Mouse (Mus musculus) embryonic facial prominence, embryonic 13.5 days (tissue): ENCODE data around the gene Psmb5. TPM values are rescaled to one million over a fixed set of nuclear protein-coding genes. Genes with fewer than 3 reads are reported as not detected.

Experiments
- ATAC-seq: fragments of 200-750 bp; cut with Nextera tagmentation; 2 replicates; pipeline ENCODE4 v1.8.0; 2017; ENCODE audit warnings: low read depth; ENCODE audit not compliant: insufficient number of reproducible peaks, insufficient read depth, low FRiP score, low TSS enrichment
- H3K27ac ChIP-seq: fragments of 300-500 bp; sonication (generic); 2 replicates; pipeline ENCODE4 v1.5.1; 2015; ENCODE audit warnings: moderate library complexity, mild to moderate bottlenecking, inconsistent platforms
- H3K27me3 ChIP-seq: fragments of 300-500 bp; sonication (generic); 2 replicates; pipeline ENCODE4 v1.6.1; 2015; ENCODE audit warnings: mild to moderate bottlenecking, inconsistent platforms
- H3K36me3 ChIP-seq: fragments of 300-500 bp; sonication (generic); 2 replicates; pipeline ENCODE4 v1.6.1; 2015; ENCODE audit warnings: mild to moderate bottlenecking, inconsistent platforms
- H3K4me1 ChIP-seq: fragments of 300-500 bp; sonication (generic); 2 replicates; pipeline ENCODE4 v1.6.1; 2015; ENCODE audit warnings: inconsistent platforms
- H3K4me2 ChIP-seq: fragments of 300-500 bp; sonication (generic); 2 replicates; pipeline ENCODE4 v1.6.1; 2015; ENCODE audit warnings: moderate library complexity, mild to moderate bottlenecking, inconsistent platforms
- H3K4me3 ChIP-seq: fragments of 300-500 bp; sonication (generic); 2 replicates; pipeline ENCODE4 v1.5.1; 2015; ENCODE audit warnings: mild to moderate bottlenecking, inconsistent platforms
- H3K9ac ChIP-seq: fragments of 300-500 bp; sonication (generic); 2 replicates; pipeline ENCODE4 v1.6.1; 2015; ENCODE audit warnings: mild to moderate bottlenecking, inconsistent platforms
- H3K9me3 ChIP-seq: fragments of 300-500 bp; sonication (generic); 2 replicates; pipeline ENCODE4 v1.6.1; 2016; ENCODE audit warnings: inconsistent platforms
- WGBS: fragments of 180-500 bp; shearing (Covaris S2); methylation state at CpG from one replicate; pipeline ENCODE4 v1.1.7; 2015; ENCODE audit warnings: mixed read lengths; 5-methylcytosine and 5-hydroxymethylcytosine counted together
- polyA plus RNA-seq: library from polyadenylated mRNA; unstranded; fragments of >200 nt; fragmentation: Nextera tagmentation; extraction: Ambion mirVana; gene quantifications from 2 replicates; pipeline ENCODE4 v1.2.1, GENCODE M21; 2015

The Psmb5 gene
- polyA plus RNA-seq, 1 experiment from 2014 or later: 390 TPM

DNA sequence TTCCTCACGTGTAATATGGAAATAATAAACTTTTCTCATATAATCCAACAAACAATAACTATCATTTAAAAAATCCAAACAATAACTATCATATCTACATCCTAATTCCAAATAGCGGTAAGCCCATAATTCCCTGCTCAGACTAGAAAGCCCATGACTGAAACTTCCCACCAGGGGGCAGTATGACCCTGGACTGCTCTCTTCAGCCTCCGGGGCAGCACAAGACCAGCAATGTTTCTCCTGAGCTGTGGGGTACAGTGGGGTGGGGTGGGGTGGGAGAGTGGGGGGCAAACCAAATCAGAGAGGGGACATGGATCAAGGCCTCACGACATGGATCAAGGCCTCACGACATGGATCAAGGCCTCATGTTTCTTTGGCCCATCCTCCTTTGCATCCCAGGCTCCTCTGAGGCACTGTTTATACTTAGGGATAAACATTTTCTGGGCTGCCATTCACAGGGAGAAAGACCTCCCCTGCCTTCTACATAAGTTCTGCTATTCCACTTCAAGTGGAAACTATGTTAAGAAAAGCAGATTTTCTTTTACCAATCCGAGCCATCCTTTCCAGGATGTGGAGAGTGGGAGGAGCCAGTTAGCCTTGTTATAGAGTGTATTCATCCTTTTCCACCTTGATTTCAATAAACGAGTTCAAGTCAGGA, 34.0 kb downstream of the Psmb5 start:
- Histone ChIP-seq H3K9me3 (no peaks in the 10 kb centered on the region), H3K36me3 (peaks cover 32% of the 10 kb centered on the region), H3K4me3 (no peak overlapping the region), H3K27ac (no peak overlapping the region), H3K9ac (no peak overlapping the region), H3K4me2 (no peak overlapping the region), H3K27me3 (no peaks in the 10 kb centered on the region), H3K4me1 (peaks cover under 1% of the 10 kb centered on the region)
- ATAC-seq: no peak
- WGBS: 39% methylated on average over 7 of the region's 7 CpGs

GRCm38 (mm10) chr14:54582536-54582935, 35.3 kb downstream of the Psmb5 start:
- no peak for ATAC-seq
- no peaks in the 10 kb centered on the region for H3K27me3 ChIP-seq
- no peak overlapping the region for H3K4me2 ChIP-seq
- no peak overlapping the region for H3K4me3 ChIP-seq
- no peak overlapping the region for H3K9ac ChIP-seq
- H3K9me3 ChIP-seq: no peaks in the 10 kb centered on the region
- H3K27ac ChIP-seq: no peak overlapping the region
- peaks cover 32% of the 10 kb centered on the region for H3K36me3 ChIP-seq
- WGBS: 88% methylated on average over 9 of the region's 9 CpGs
- peaks cover 7% of the 10 kb centered on the region for H3K4me1 ChIP-seq

GRCm38 (mm10) chr14:54579638-54580037, 38.2 kb downstream of the Psmb5 start:
- WGBS: 71% methylated on average over 7 of the region's 7 CpGs
- no peak for ATAC-seq

DNA sequence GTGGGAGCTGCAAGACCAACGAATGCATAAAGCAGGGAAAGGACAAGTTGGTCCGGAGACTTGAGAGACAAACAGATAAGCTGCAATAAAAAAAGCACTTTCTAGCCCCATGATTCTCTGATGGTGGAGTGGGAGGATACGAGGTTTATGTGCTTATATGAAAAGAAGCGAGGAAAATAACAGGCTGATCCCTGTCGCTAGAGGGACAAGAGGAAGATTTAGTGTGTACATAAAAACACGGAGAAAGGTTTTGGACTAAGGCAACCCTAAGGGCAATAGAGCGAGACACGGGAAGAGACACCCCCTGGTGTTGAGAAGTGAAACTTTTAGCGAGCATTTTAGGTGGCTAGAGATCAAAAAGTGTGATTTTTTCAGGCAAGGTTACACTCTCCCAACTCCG, 39.8 kb downstream of the Psmb5 start:
- H3K4me3 ChIP-seq: peak overlapping the region; percentile 93
- H3K27ac ChIP-seq: peak overlapping the region; percentile 96
- under 1% methylated on average over 10 of the region's 10 CpGs for WGBS
- H3K4me2 ChIP-seq: peak overlapping the region; percentile 85
- H3K27me3 ChIP-seq: no peaks in the 10 kb centered on the region
- peaks cover 26% of the 10 kb centered on the region for H3K4me1 ChIP-seq
- H3K9ac ChIP-seq: peak overlapping the region; percentile 100
- peaks cover 17% of the 10 kb centered on the region for H3K36me3 ChIP-seq
- ATAC-seq: no peak
- H3K9me3 ChIP-seq: no peaks in the 10 kb centered on the region

More at GRCm38 (mm10) chr14:54579638-54580037, 38.2 kb downstream of the Psmb5 start:
- no peak overlapping the region for H3K4me2 ChIP-seq
- no peaks in the 10 kb centered on the region for H3K9me3 ChIP-seq
- peaks cover 19% of the 10 kb centered on the region for H3K36me3 ChIP-seq
- H3K4me1 ChIP-seq: peaks cover 10% of the 10 kb centered on the region
- no peak overlapping the region for H3K4me3 ChIP-seq
- H3K27ac ChIP-seq: no peak overlapping the region
- no peak overlapping the region for H3K9ac ChIP-seq
- no peaks in the 10 kb centered on the region for H3K27me3 ChIP-seq

DNA sequence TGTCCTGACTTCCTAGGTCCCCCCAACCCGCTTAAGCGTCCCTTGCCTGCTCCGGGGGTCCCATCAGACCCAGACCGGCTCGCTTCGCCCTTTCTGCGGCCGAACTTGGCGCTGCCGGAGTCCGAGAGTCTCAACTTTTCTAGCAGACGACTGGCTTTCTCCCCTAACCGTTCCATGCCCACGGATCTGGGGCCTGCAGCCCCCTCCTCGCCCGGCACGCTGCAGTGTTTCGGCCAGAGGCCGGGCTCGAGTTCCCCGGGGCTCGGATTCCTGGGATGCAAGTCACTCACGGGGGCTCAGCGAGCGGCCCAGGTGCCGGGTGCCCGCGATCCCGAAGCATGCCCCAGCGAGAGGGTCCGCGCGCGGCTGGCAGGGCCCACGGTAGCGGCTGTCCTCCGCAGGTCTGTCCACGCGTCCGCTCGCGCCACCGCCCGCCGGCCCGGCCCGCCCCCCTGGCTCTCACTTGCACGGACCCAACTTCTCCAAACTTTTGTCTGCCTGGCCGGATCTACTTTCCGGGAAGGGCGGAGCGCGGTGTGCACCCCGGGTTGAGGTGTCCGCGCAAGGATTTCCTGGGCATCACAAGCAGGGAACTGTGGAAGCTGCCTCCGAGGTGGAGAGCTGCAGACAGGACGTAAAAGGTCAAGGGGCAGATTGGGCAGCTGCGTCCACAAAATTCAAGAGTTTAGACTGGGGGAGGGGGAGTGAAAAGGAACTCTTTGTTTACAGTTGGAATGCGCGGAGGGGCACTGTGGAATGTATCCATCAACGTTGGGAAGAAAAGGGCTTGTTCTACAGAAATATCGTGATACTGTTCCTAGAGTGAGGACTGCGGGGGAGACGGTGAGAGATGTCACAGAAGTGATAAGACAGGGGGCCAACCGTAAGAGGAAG, 40.5 kb downstream of the Psmb5 start, which contains the start of gene Ajuba:
TSS of gene Ajuba (minus strand) at position 470 of the 894 bp plus-strand sequence.
- Histone ChIP-seq H3K36me3 (peaks cover 13% of the 10 kb centered on the region), H3K4me1 (peaks cover 33% of the 10 kb centered on the region), H3K27me3 (no peaks in the 10 kb centered on the region), H3K9me3 (no peaks in the 10 kb centered on the region), H3K9ac (peak within 1 kb of the TSS; percentile 100), H3K4me3 (peak within 1 kb of the TSS; percentile 93), H3K27ac (peak within 1 kb of the TSS; percentile 96), H3K4me2 (peak within 1 kb of the TSS; percentile 85)
- WGBS: under 1% methylated on average over 66 of the region's 66 CpGs
- peak; percentile 74 for ATAC-seq

DNA sequence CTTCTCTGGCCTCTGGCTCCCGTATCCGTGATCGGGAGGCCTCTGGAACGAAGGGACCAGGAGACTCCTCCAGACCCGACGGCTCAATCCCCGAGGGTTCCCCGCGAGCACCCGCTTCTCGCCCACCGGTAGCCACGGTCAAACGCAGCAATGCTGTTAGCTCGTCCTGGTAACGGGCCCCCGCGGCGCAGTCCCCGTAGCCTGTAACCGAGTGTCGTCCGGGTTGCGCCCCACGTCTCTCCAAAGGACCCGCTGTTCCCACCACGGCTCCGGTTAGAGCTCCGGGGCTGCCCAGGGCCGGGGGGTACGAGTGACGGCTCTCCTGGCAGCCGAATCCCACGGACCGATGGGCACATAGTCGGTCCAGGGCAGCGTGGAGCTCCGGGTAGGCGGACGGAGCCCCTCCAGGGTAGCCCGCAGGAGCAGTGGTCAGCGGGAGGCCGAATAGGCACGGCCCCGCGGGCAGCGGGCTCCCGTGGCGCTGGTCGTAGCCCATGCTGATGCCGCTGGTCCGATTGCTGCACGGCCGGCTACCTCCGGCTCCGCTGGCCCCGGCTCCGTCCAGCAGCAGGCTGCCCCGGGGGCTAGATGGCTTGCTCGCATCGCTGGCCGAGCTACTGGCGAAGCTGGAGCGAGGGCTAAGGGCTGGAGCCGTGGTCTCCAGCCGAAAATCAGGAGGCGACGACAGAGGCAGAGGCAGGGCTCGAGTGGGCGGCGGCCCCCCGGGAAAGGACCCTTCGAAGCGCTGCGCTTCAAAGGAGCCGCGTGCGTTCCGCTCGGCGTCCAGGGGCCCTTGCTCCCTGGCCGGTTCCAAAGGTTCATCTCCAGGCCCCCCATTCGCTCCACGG, 41.4 kb downstream of the Psmb5 start:
- peak overlapping the region; percentile 85 for H3K4me2 ChIP-seq
- ATAC-seq: no peak
- H3K27me3 ChIP-seq: no peaks in the 10 kb centered on the region
- peak overlapping the region; percentile 96 for H3K27ac ChIP-seq
- H3K9ac ChIP-seq: peak overlapping the region; percentile 100
- no peaks in the 10 kb centered on the region for H3K9me3 ChIP-seq
- peaks cover 20% of the 10 kb centered on the region for H3K36me3 ChIP-seq
- peaks cover 40% of the 10 kb centered on the region for H3K4me1 ChIP-seq
- H3K4me3 ChIP-seq: peak overlapping the region; percentile 93
- under 1% methylated on average over 84 of the region's 84 CpGs for WGBS

DNA sequence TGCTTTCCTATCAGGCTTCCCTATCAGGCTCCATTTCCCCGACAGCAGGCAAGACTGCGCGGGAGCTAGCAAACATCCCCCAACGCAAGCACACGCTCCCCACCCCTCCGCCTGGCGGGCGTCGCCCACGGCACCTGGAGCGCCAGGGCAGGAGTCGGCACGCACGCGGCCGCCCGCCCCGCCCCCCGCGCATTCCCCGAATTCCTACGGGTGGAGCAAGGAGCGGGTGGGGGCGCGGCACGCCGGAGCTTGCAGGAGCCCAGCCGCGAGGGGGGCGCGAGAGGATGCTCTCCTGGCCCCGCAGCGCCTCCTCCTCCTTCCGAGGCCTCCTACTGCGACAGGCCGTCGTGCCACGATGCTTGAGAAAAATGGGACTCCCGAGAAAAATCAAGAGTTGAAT, 42.2 kb downstream of the Psmb5 start:
- peak overlapping the region; percentile 85 for H3K4me2 ChIP-seq
- H3K9ac ChIP-seq: peak overlapping the region; percentile 100
- H3K36me3 ChIP-seq: peaks cover 28% of the 10 kb centered on the region
- peak overlapping the region; percentile 96 for H3K27ac ChIP-seq
- 0 out of 2 replicates have a peak, but pooled peaks have one; percentile 22 for ATAC-seq
- no peaks in the 10 kb centered on the region for H3K9me3 ChIP-seq
- H3K4me1 ChIP-seq: peaks cover 40% of the 10 kb centered on the region
- no peaks in the 10 kb centered on the region for H3K27me3 ChIP-seq
- peak overlapping the region; percentile 93 for H3K4me3 ChIP-seq
- under 1% methylated on average over 39 of the region's 39 CpGs for WGBS

GRCm38 (mm10) chr14:54575031-54575430, 42.8 kb downstream of the Psmb5 start:
- peak overlapping the region; percentile 100 for H3K9ac ChIP-seq
- no peak for ATAC-seq
- H3K4me3 ChIP-seq: peak overlapping the region; percentile 93
- peak overlapping the region; percentile 85 for H3K4me2 ChIP-seq
- H3K9me3 ChIP-seq: no peaks in the 10 kb centered on the region
- peak overlapping the region; percentile 96 for H3K27ac ChIP-seq
- 2% methylated on average over 8 of the region's 8 CpGs for WGBS
- H3K36me3 ChIP-seq: peaks cover 33% of the 10 kb centered on the region
- H3K27me3 ChIP-seq: no peaks in the 10 kb centered on the region
- peaks cover 40% of the 10 kb centered on the region for H3K4me1 ChIP-seq

DNA sequence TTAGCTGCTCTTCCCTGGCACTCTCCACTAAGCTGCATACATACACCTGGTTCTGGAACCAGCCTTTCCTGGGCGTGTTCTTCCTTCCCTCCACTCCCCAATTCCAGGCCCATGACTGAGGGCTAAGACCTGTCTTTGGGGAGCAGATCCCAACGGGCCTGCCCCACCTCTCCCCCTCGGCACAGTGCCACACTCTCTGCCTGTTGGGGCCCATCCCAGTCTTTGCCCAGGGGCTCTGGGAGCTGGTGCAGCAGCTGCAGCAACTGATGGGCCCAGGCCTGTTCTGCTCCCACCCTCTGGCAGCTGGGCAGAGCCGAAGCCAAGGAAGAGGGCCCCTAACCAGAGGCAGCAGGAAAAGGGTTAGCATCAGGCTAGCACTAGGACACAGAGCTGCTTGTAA, 43.6 kb downstream of the Psmb5 start:
- Histone ChIP-seq H3K27me3 (no peaks in the 10 kb centered on the region), H3K36me3 (peaks cover 41% of the 10 kb centered on the region), H3K4me1 (peaks cover 47% of the 10 kb centered on the region), H3K9me3 (no peaks in the 10 kb centered on the region), H3K4me3 (peak overlapping the region; percentile 93), H3K27ac (peak overlapping the region; percentile 96), H3K4me2 (peak overlapping the region; percentile 85), H3K9ac (peak overlapping the region; percentile 100)
- ATAC-seq: peak; percentile 49
- 1% methylated on average over 4 of the region's 4 CpGs for WGBS

GRCm38 (mm10) chr14:54572790-54573736, 44.8 kb downstream of the Psmb5 start:
- Histone ChIP-seq H3K4me1 (peaks cover 40% of the 10 kb centered on the region), H3K36me3 (peaks cover 53% of the 10 kb centered on the region), H3K4me3 (peak overlapping the region; percentile 93), H3K9ac (peak overlapping the region; percentile 100), H3K9me3 (no peaks in the 10 kb centered on the region), H3K27ac (peak overlapping the region; percentile 96), H3K27me3 (no peaks in the 10 kb centered on the region), H3K4me2 (peak overlapping the region; percentile 85)
- no peak for ATAC-seq
- WGBS: 11% methylated on average over 14 of the region's 14 CpGs
